Mouse (Mus musculus): Measurements from ENCODE around the gene Cux1. TPM values are rescaled to one million over a fixed set of nuclear protein-coding genes. Genes with fewer than 3 reads are reported as not detected.

The Cux1 gene
- total RNA-seq, 2 experiments from 2014 or later = 163 to 173 TPM

DNA sequence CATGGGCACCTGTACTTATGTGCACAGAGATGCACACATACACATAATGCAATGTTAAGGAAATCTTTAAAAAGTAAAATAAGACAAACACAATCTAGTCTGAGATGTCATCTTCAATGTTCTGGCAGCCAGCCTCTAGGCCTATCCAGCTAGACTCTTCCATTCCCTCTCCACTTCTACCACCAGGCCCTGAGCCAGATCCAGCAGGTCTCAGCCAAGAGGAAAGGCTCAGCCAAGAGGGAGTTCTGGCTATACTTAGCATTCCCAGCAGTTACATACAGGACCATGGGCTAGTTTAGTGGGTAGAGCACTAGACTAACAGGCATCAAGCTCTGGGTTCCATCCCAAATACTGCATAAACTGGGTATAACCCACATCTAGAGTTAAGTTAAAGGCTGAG is 26.3 kb downstream of the Cux1 start:
- intact Hi-C loops (cut with DNase I) = no loop called here
- DNase-seq = peak; percentile 81

DNA sequence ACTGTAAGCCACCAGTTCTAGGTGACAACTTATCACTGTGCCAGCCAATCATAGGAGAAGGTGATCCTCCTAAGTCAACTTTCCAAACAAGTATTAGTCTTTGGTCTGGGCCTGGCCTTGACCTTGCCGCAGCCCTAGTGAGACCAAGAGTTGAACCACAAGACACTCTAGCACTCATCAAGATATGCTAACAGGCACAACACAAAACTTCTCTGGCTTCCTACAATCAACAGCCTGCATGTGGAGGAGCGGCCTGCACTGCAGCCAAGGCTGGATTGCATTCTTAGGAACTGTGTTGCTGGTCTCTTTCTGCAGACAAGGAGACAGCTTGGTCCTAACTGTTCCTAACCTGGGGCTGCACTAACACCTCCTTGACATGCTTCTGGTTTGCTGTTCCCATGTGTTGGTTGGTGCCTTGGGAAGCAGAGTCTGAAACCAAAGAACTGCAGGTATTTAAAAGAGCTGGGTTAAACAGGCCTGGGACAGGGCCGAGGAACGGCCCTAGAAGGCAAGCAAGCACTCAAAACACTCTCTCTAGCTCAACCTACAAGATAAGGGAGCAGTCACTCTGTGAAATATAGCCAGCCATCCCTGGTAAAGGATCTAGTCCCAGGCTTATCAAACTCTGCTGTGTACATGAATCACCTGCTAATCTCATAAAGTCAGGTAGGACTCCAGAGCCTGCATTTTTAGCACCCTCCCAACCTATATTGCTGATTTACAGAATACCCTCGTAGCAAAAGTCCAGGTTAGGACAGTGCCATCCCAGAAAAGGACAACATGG is 27.0 kb downstream of the Cux1 start:
- DNase-seq = no peak
- intact Hi-C loops (cut with DNase I) = no loop called here

DNA sequence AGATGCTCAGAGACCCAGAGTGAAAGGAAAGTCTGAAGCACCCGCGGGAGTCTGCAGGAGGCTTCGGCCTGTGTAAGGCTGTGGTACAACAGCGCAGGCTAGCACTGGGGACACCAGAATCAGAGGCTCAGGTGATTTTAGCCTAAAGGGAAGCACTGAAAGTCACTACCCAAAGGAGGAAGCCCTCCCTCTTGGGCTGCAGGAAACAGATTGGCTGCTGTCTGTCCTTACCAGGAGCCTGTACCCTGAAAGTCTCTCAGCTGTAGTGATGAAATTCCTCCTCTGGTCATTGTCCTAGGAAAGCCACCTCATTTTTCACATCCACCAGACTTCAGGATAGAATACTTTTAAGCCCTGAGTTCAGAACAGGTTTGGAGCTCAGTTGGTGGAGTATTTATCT is 30.5 kb downstream of the Cux1 start:
- intact Hi-C loops (cut with DNase I) = no loop called here
- DNase-seq = no peak

DNA sequence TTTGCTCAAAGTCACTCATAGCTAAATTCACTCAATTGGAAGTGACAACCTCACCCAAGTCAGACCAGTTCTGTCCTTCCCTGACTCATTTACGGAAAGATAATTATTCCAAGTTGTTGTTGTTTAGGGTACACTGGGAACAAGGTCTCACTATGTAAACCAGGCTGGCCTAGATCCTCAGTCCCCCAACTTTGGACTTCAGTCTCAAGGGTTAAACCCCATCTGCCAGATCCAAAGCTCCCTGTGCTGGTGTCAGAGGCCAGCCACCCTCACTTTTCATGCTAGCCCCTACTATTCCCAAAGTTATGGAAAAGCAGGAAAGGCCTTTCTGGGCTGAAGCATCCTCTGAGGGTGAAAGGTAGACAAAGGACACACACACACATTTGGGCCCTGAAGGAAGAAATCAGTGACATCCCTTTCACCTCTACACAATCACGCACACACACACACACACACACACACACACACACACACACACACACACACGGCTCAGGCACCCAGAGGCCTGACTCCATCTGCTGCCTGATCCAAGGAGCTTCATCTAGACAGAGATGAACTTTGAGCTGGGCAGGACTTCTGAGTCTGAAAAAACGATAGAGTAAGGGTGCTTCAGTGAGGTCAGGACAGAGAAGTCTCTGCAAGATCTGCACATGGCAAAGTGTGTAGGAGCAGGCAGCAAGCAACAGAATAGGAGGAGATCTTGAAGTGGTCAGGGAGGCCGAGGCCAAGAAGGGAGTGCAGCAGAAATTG is 31.1 kb downstream of the Cux1 start:
- no peak for DNase-seq
- intact Hi-C loops (cut with DNase I) = no loop called here

DNA sequence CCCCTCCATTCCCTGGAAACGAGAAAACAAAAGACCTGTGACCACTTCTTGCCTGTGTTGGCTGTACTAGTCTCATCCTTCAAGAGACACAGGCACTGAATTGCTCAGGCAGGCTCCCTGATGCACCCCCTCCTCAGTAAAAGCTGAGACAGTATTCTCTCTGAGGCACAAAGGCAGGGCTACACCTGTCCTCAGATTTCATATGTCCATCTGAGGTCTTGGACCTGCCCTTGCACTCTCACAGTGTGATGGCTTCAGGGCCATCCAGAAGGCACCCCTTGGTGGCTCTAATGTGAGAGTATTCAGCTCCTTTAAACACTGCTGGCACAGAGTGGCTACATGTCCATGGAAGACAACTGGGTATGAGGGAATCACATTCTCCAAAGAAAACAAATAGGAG is 32.1 kb downstream of the Cux1 start:
- no peak for DNase-seq
- intact Hi-C loops (cut with DNase I) = no loop called here

GRCm38 (mm10) chr5:136533371-136534276 is 33.7 kb downstream of the Cux1 start:
- intact Hi-C loops (cut with DNase I) = no loop called here
- no peak for DNase-seq

GRCm38 (mm10) chr5:136531674-136532365 is 35.5 kb downstream of the Cux1 start:
- intact Hi-C loops (cut with DNase I) = no loop called here
- DNase-seq = no peak

DNA sequence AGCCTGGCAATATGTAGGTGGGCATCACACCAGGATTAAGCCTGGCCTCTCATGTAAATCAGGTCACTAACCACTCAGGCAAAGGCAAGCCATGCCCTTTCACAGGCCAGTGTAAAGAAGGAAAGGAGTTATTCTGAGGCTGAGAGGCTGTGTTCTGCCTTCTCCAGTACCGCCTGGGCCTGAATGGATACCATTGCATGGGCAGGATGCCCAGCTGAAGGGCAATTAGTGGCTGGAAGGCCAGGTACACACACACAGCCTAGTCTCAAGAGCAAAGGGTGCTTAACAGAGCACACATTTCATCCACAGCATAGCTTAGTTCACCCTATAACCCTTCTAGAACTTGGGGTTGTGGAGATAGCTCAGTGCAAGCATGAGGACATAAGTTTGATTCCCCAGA is 36.4 kb downstream of the Cux1 start:
- DNase-seq = no peak
- intact Hi-C loops (cut with DNase I) = no loop called here

DNA sequence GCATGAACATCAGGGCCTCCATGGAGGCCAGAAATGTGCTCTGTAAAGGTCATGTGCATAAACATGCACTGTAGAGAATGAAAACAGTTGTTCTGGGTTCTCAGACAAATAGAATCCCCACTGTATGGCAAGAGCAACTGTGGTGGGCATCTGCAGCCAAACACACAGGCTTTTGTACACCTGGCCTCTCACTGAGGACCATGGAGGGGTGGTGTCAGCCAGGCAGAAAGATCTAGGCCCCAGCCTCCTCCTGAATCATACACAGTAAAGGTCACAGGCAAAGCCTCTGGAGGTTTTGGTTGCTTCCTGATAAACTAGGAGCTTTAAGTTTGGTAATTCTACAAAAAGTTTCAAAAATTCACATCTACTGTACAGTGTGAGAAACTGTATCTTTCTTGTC is 38.1 kb downstream of the Cux1 start:
- no peak for DNase-seq
- intact Hi-C loops (cut with DNase I) = no loop called here

DNA sequence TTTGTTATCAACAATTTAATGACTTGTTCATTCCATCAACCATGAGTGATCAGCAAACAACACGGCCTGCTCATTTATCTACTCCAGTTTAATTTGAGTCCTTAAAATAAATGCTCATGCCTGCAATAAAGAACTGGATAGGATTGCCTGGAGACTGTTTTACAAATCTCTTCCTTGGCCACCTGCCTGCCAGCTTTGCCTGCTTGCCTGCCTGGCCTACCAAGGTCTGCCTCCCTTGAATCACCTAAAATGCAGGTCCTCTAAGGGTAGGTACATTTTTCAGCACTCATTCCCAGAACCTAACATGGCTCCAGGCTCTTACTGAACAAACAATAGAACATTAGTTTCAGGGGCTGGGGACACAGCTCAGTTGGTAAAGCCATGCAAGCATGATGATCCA is 39.4 kb downstream of the Cux1 start:
- intact Hi-C loops (cut with DNase I) = no loop called here
- no peak for DNase-seq

DNA sequence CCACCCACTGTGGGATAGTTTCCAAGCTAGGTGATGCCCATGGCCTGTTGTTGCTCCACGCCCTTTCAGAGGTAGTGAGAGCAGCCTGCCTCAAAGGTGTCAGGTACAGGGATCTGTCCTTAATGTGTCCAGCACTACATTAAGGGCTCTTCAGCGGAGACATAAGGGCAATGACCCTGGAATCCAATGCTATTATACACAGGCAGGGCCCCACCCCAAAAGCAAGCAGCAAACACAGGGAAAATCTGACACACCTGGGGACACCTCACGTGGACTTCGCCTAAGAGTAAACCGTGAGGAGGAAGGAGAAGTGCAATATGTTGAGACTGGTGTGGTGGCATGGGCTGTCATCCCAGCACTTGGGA is 40.8 kb downstream of the Cux1 start:
- intact Hi-C loops (cut with DNase I) = no loop called here
- DNase-seq = no peak

DNA sequence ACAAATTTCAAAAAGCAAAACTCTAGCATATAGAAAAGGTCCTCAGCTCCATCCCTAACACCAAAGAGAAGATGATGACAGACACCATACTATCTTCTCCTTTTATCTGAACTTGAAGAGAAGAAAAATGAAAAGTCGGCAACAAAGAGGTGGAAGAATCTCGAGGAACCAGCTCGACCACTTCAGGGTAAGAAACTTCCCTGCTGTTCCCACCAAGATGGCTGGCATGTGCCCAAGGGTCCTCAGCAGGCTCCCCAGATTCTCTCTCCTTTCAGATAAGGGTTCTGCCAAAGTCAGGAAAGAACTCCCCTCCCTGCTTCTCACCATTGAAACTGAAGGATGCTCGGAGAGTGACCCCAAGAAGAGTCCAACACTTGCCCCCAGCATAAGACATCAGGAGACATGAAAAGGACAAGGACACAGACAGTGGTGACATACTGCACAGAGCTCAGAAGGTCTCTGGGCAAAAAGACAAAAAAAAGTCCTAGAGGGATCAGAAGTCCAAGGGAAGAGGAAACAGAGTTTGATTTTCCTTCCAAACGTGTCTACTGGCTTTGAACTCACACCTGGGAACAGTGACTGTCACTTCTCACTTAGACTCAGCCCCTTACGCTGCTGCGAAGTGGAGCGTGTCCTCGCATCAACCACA is 41.3 kb downstream of the Cux1 start:
- intact Hi-C loops (cut with DNase I) = no loop called here
- no peak for DNase-seq

GRCm38 (mm10) chr5:136522843-136523463 is 44.3 kb downstream of the Cux1 start:
- no peak for DNase-seq
- intact Hi-C loops (cut with DNase I) = no loop called here

DNA sequence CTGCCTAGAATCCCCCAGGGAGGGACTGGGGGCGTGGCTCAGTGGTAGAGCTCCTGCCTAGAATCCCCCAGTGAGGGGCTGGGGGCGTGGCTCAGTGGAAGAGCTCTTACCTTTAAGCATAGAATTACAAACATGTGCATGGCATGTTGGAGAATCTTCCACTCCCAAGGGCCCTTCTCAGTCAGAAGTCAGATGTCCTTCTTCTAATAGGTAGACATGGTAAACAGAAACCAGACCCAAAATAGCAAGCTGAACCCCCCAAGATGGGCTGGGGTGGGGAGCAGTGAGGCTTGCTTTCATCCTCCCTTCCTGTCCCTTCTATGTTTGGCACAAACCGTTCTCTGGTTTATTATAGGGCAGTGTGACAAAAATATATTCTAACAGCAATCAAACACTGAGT is 45.6 kb downstream of the Cux1 start:
- DNase-seq = no peak
- intact Hi-C loops (cut with DNase I) = no loop called here

DNA sequence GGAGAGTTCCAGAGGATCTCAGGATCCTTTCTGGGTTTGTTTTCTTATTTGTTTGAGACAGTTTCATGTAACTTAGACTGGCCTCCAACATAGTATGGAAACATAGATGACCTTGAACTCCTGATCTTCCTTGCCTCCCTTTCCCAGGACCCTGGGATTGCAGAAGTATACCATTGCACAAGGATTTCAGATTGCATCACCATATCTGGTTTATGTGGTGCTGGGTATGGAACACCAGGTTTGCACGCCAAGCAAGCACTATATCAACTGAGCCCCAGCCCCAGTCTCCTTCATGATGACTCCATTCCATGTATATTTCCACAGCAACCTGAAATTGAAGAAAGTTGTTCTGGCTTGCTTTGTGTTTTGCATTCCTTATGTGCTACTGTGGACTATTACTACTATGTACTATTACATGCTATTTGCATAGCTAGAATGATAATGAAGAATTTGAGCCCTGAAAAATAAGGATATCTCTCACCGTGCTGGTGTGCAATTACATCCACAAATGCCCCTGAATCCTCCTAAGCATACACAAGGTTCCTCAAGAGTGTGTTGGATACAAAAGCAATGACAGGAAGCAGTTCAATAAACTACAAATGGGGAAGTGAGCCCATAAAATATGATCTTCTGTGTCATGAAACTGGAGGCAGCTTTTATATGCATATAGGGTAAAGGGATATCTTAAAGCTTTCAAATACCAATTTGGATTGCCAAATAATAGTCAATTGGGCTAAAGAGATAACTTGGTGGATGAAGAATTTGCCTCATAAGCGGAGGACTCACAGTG is 48.4 kb downstream of the Cux1 start:
- no peak for DNase-seq
- intact Hi-C loops (cut with DNase I) = no loop called here

DNA sequence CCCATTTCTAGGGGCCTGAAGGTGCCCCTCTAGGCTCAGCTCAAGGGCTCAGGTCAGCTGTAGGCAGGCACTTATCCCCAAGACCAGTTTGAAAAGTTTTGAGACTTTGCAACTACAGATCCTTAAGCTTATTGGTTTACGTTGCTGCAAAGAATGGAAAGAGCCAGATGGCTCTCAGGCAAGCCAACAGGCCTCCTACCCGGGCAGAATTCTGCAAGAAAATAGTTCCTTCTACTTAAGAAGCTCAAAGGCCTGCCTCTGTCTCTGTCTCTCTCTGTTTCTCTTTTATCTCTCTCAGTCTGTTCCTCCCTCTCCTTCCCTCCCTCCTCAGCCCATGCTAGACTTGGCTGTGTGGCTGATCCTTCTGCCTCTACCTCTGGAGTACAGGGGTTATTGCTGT is 49.8 kb downstream of the Cux1 start:
- no peak for DNase-seq
- intact Hi-C loops (cut with DNase I) = no loop called here

DNA sequence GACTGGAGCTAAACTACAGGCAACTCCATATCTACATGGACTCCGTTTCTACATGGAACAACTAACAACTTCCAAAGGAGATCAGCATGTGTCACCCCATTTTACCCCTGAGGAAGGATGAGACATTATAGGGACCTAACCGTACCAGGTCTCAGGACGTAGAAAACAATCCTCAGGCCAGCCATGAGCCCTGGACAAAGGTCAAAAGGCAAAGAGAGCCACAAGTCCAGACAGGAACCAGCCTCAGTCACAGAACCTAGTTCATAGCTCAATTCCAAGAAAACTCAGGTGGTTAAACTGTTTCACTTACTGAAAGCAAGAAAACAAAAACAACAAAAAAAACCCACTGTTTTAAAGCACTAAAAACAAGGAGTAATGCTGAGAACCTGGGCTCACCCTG is 50.7 kb downstream of the Cux1 start:
- intact Hi-C loops (cut with DNase I) = no loop called here
- no peak for DNase-seq

- peak; percentile 27 for DNase-seq
- intact Hi-C loops (cut with DNase I) = no loop called here
Measured at GRCm38 (mm10) chr5:136514049-136514677, 53.1 kb downstream of the Cux1 start.
